Mouse (Mus musculus): ENCODE measurements at regions not wholly inside any gene's neighbourhood (a gene's known extent, or its start where the extent isn't known, plus 50 kb on each side); places are given as distances from the start of the nearest gene placed in this dataset.

DNA sequence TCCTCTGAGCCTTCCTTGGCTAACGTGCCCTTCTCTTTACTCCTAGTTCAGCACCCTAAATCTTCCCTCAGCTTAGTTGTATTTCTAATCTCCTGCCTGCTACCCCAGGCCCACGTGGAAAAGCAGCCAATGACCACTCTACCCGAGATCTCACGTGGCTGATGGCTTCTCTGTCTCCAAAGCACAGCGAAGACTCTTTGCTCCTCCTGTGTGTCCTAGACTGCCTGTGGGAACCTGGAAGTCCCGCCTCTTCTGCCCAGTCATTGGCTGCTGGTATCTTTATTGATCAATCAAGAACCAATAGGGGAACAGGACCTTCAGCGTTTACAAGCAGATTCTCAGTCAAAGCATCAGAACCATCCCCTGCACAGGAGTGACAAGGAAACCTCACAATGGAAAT, 54.8 kb downstream of the Gm19935 start:
- 81% methylated on average over 7 of the region's 7 CpGs for WGBS
- no peak overlapping the region for H3K27ac ChIP-seq
- no peaks in the 10 kb centered on the region for H3K9me3 ChIP-seq (replicated peaks)
- no peaks in the 10 kb centered on the region for H3K27me3 ChIP-seq (ENCODE audit: low read depth, poor library complexity, severe bottlenecking)
- no peaks in the 10 kb centered on the region for H3K4me1 ChIP-seq
- H3K4me3 ChIP-seq = no peak overlapping the region
- H3K36me3 ChIP-seq = no peaks in the 10 kb centered on the region
- DNase-seq (ENCODE audit: low spot score) = no peak

- H3K4me3 ChIP-seq = no peak overlapping the region
- H3K9me3 ChIP-seq (replicated peaks) = no peaks in the 10 kb centered on the region
- no peaks in the 10 kb centered on the region for H3K36me3 ChIP-seq
- no peak for DNase-seq (ENCODE audit: low spot score)
- H3K27me3 ChIP-seq (ENCODE audit: low read depth, poor library complexity, severe bottlenecking) = no peaks in the 10 kb centered on the region
- 91% methylated on average over 5 of the region's 5 CpGs for WGBS
- no peaks in the 10 kb centered on the region for H3K4me1 ChIP-seq
- no peak overlapping the region for H3K27ac ChIP-seq
These were observed 55.2 kb downstream of the Gm19935 start for GRCm38 (mm10) chr8:90761947-90762346.

- H3K4me3 ChIP-seq = no peak overlapping the region
- no peaks in the 10 kb centered on the region for H3K36me3 ChIP-seq
- H3K4me1 ChIP-seq = no peaks in the 10 kb centered on the region
- H3K27ac ChIP-seq = no peak overlapping the region
- H3K9me3 ChIP-seq (replicated peaks) = no peaks in the 10 kb centered on the region
- DNase-seq (ENCODE audit: low spot score) = no peak
- H3K27me3 ChIP-seq (ENCODE audit: low read depth, poor library complexity, severe bottlenecking) = no peaks in the 10 kb centered on the region
- WGBS = 91% methylated on average over 4 of the region's 4 CpGs
These were observed 55.7 kb downstream of the Gm19935 start for GRCm38 (mm10) chr8:90761446-90761845.

- no peaks in the 10 kb centered on the region for H3K36me3 ChIP-seq
- H3K9me3 ChIP-seq (replicated peaks) = no peaks in the 10 kb centered on the region
- H3K27me3 ChIP-seq (ENCODE audit: low read depth, poor library complexity, severe bottlenecking) = no peaks in the 10 kb centered on the region
- DNase-seq (ENCODE audit: low spot score) = no peak
- no peak overlapping the region for H3K27ac ChIP-seq
- no peaks in the 10 kb centered on the region for H3K4me1 ChIP-seq
- WGBS = 90% methylated on average over 9 of the region's 9 CpGs
- H3K4me3 ChIP-seq = no peak overlapping the region
These were observed 57.7 kb downstream of the Gm19935 start for GRCm38 (mm10) chr8:90759531-90759930.

DNA sequence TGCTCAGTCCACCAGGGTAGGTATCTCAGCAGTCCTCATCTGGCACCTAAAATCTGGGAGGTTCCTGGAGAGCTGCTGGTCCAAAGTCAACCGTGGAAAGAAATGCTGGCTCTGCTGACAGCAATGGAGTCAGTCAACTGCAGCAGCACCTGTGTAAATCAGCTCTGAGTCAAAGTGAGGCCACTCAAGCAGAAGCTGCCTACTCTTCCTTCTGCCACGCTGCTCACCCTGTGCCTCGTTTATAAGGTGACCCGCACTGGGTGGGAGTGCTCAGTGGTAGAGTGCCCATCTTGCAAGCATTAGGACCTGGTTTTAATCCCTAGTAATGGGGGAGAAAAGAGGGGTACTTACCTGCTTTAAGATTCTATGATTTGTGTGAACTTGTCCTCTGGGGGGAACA, 62.2 kb downstream of the Gm19935 start:
- Histone ChIP-seq H3K4me1 (no peaks in the 10 kb centered on the region), H3K9me3 (replicated peaks) (no peaks in the 10 kb centered on the region), H3K27ac (no peak overlapping the region), H3K36me3 (no peaks in the 10 kb centered on the region), H3K27me3 (ENCODE audit: low read depth, poor library complexity, severe bottlenecking) (no peaks in the 10 kb centered on the region), H3K4me3 (no peak overlapping the region)
- DNase-seq (ENCODE audit: low spot score) = no peak
- WGBS = 88% methylated on average over 4 of the region's 4 CpGs

DNA sequence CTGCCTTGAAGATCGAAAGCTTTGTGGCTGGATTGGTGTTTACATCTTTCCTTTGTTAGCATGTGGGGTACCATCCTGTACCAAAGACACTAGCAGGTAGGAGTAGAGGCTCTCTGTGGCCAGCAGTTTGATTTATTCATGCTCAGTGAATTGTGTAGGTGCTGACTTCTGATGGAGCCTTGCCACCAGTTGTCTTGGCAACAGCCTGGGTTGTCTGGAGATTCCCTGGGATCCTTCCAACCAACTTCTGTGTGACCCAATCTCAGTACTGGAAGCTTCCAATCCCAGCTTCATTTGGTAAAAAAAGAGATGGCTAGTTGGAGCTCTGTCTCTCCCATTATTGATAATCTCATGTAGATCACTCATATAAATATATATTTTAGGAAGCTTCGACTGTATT, 73.6 kb downstream of the Gm19935 start:
- 91% methylated on average over 2 of the region's 2 CpGs for WGBS
- no peaks in the 10 kb centered on the region for H3K27me3 ChIP-seq (ENCODE audit: low read depth, poor library complexity, severe bottlenecking)
- H3K36me3 ChIP-seq = no peaks in the 10 kb centered on the region
- H3K27ac ChIP-seq = no peak overlapping the region
- H3K4me1 ChIP-seq = no peaks in the 10 kb centered on the region
- no peak overlapping the region for H3K4me3 ChIP-seq
- H3K9me3 ChIP-seq (replicated peaks) = no peaks in the 10 kb centered on the region
- no peak for DNase-seq (ENCODE audit: low spot score)

DNA sequence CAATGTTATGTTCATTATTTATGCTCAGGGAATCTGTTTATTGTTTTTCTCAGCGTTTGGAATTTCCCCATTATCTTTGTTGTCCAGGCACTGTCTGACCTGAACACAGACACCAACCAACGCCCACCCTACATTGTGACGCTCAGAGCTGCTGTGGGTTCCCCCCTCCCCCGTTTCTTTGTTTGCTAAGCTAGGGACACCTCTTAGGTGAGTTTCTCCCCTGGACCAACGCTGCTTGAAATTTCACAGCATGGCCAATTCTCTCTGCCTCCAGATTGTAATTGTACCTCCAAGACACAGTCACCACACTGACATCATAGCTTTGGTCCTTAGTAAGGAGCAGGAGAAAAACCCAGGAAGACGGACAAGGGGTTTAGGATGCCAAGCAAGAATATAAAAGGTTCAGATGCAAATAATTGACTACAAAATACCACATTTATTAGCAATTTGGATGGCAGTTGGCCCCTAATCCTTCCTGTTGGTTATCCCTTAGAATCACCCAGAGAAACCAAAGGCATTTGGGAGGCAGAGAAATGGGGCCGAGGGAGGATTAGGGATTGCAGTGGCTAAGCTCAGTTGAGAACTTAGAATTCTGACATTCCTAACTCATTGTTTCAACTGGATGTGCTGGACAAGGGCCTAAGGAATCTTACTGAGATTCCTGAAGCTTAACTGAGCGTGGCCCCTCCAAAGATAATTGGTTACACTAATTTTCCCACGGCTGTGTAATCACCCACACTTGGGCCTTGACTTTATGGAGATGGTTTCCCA, 76.0 kb downstream of the Gm19935 start:
- no peaks in the 10 kb centered on the region for H3K9me3 ChIP-seq (replicated peaks)
- no peak overlapping the region for H3K4me3 ChIP-seq
- DNase-seq (ENCODE audit: low spot score) = no peak
- no peaks in the 10 kb centered on the region for H3K27me3 ChIP-seq (ENCODE audit: low read depth, poor library complexity, severe bottlenecking)
- no peaks in the 10 kb centered on the region for H3K4me1 ChIP-seq
- WGBS = 72% methylated on average over 9 of the region's 9 CpGs
- no peak overlapping the region for H3K27ac ChIP-seq
- no peaks in the 10 kb centered on the region for H3K36me3 ChIP-seq

DNA sequence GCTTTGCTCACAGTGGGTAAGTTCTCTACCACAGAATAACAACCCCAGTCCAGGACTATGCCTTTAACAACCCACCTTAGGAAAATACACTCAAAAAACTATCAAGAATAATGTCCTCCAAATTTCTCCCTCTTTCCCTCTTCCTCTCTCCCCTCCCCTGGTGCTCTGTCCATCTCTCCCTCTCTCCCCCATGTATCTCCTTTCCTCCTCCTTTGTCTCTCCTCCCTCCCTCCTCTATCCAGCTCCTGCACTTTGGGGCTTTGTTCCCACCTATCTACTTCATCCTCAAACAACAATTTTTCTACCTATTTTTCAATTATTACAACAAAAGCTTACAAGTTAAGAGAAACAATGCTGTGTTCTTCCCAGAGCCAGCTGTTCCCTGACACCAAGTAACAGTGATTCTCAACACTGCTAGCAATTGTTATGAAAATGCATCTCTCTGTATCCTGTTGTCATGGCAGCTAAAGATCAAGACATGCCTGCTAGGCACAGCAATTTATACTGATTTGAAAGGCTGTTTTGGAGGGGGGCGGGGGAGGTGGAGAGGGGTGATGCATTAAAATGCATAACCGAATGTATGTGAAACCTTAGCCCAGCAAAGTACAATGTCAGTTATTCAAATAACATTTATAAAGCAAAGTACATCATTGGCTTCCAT, 76.8 kb downstream of the Gm19935 start:
- Histone ChIP-seq H3K36me3 (no peaks in the 10 kb centered on the region), H3K4me3 (no peak overlapping the region), H3K27ac (no peak overlapping the region), H3K27me3 (ENCODE audit: low read depth, poor library complexity, severe bottlenecking) (no peaks in the 10 kb centered on the region), H3K4me1 (no peaks in the 10 kb centered on the region), H3K9me3 (replicated peaks) (no peaks in the 10 kb centered on the region)
- WGBS = 86% methylated on average over 2 of the region's 2 CpGs
- DNase-seq (ENCODE audit: low spot score) = no peak

DNA sequence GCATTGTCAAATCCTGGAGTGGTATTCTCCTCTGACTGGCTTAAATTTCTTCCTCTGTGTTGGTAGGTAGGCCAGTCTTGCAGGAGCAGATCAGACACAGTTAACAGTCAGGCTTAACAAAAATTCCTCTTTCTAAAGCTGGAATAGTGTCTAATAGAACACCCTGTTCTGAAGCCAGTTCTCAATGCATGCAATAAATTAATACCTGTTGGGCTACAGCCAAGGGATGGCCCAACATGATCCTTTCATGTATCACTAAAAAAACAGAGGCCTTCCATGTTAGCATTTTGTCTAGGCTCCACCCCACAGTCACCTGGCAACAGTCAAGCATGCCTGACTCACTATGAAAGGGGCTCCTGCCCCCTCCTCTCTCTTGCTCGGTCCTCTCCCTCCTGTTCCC, 89.2 kb downstream of the Gm19935 start:
- no peaks in the 10 kb centered on the region for H3K9me3 ChIP-seq (replicated peaks)
- no peaks in the 10 kb centered on the region for H3K4me1 ChIP-seq
- no peak for DNase-seq (ENCODE audit: low spot score)
- no peaks in the 10 kb centered on the region for H3K27me3 ChIP-seq (ENCODE audit: low read depth, poor library complexity, severe bottlenecking)
- H3K36me3 ChIP-seq = no peaks in the 10 kb centered on the region
- 67% methylated on average over 1 of the region's 1 CpGs for WGBS
- H3K4me3 ChIP-seq = no peak overlapping the region
- no peak overlapping the region for H3K27ac ChIP-seq

GRCm38 (mm10) chr8:90725188-90725587, 92.0 kb downstream of the Gm19935 start:
- Histone ChIP-seq H3K9me3 (replicated peaks) (no peaks in the 10 kb centered on the region), H3K27ac (no peak overlapping the region), H3K4me3 (no peak overlapping the region), H3K36me3 (no peaks in the 10 kb centered on the region), H3K27me3 (ENCODE audit: low read depth, poor library complexity, severe bottlenecking) (no peaks in the 10 kb centered on the region), H3K4me1 (no peaks in the 10 kb centered on the region)
- WGBS = 92% methylated on average over 5 of the region's 5 CpGs
- DNase-seq (ENCODE audit: low spot score) = no peak

DNA sequence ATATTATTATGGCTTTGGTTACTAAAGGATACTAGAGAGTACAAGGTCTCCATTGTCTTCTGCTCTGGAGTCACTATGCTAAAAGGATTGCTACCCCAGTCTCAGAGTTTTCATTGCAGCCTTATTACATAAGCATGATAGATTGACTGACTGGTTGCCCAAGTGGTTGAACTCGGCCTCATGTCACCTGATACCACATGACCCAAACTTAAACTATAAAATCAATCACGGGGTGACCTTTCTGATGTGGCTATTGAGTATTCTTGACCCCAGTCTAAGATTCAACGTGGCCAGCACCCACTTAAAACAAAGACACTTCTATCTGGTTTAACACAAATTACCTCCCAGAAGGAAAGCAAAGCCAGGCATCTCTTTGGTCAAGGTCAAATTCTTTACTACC, 100.8 kb downstream of the Gm19935 start:
- 54% methylated on average over 3 of the region's 3 CpGs for WGBS
- Histone ChIP-seq H3K4me1 (no peaks in the 10 kb centered on the region), H3K9me3 (replicated peaks) (no peaks in the 10 kb centered on the region), H3K27ac (no peak overlapping the region), H3K36me3 (no peaks in the 10 kb centered on the region), H3K4me3 (no peak overlapping the region), H3K27me3 (ENCODE audit: low read depth, poor library complexity, severe bottlenecking) (no peaks in the 10 kb centered on the region)
- no peak for DNase-seq (ENCODE audit: low spot score)

DNA sequence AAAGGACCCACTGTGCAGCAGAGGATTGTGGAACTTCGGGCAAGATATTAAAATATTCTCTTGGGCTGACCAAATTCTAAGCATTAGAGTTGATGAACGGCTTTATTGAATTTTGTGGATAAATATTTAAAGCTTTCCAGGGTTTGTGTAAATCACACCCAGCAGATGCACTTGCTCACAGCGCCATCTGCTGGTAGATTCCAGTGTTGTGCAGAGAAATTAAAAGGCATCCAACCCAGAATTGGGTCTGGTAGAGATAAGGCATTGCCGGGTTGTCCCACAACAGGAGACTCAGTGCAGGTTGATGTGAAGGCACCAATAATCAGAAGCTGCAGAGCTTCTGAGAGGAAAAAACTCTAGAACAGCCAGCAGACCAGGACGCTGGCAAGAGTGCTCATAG, 108.7 kb downstream of the Gm19935 start:
- DNase-seq (ENCODE audit: low spot score) = peak; percentile 74

DNA sequence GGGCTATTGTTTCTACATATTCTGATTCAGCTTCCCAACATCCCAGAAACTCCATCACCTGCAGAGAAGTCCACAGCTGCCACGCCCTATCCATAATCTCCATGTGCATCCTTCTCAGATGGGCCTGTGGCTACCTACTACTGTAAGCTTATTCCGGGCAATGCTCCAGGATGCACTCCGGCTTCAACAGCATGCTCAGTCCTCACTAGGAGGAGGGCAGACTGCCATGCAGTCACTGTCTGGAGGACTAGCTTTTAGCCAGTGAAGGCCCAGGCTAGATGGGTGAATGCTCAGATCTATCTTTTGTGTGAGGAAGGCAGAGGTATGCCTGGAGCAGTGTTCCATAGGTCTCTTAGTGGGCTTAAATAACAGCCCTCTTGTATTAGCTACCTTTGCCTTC, 124.7 kb downstream of the Gm19935 start:
- Histone ChIP-seq H3K36me3 (no peaks in the 10 kb centered on the region), H3K9me3 (replicated peaks) (no peaks in the 10 kb centered on the region), H3K4me3 (no peak overlapping the region), H3K4me1 (no peaks in the 10 kb centered on the region), H3K27ac (no peak overlapping the region), H3K27me3 (ENCODE audit: low read depth, poor library complexity, severe bottlenecking) (no peaks in the 10 kb centered on the region)
- DNase-seq (ENCODE audit: low spot score) = no peak
- 94% methylated on average over 3 of the region's 3 CpGs for WGBS

More for the DNA sequence above, 108.7 kb downstream of the Gm19935 start:
- 24% methylated on average over 5 of the region's 5 CpGs for WGBS
- Histone ChIP-seq H3K27ac (no peak overlapping the region), H3K9me3 (replicated peaks) (no peaks in the 10 kb centered on the region), H3K4me1 (no peaks in the 10 kb centered on the region), H3K36me3 (no peaks in the 10 kb centered on the region), H3K27me3 (ENCODE audit: low read depth, poor library complexity, severe bottlenecking) (0 out of 2 replicates have a peak, but pooled peaks cover 4% of the 10 kb centered on the region), H3K4me3 (no peak overlapping the region)
